Mouse (Mus musculus) cortical plate, adult 2 months (tissue): ENCODE measurements around the gene Strn. TPM values are rescaled to one million over a fixed set of nuclear protein-coding genes. Genes with fewer than 3 reads are reported as not detected.

Experiments used
- H3K27ac ChIP-seq: fragments of 200-500 bp; 2 replicates; pipeline ENCODE4 v1.5.1; 2012; ENCODE audit warnings: low read length, control low read depth, inconsistent platforms; ENCODE audit not compliant: insufficient read depth
- H3K4me1 ChIP-seq: fragments of 200-500 bp; 2 replicates; pipeline ENCODE4 v1.6.1; 2011; ENCODE audit warnings: low read length; ENCODE audit not compliant: control insufficient read depth, insufficient read depth
- H3K4me3 ChIP-seq: fragments of 200-500 bp; 2 replicates; pipeline ENCODE4 v1.5.1; 2011; ENCODE audit warnings: mild to moderate bottlenecking, low read length, control low read depth; ENCODE audit not compliant: insufficient read depth
- CTCF ChIP-seq: fragments of 200-500 bp; IDR thresholded peaks from 2 replicates; pipeline ENCODE4 v1.5.1; 2011; ENCODE audit warnings: mild to moderate bottlenecking, control low read depth, low read length; ENCODE audit not compliant: insufficient read depth; ENCODE audit errors: extremely low read depth
- POLR2A ChIP-seq: fragments of 200-500 bp; IDR thresholded peaks from 2 replicates; pipeline ENCODE4 v1.6.1; 2011; ENCODE audit warnings: mild to moderate bottlenecking, low read length, control low read depth; ENCODE audit not compliant: insufficient read depth; ENCODE audit errors: extremely low read depth
- polyA plus RNA-seq: library from polyadenylated mRNA; depleted of rRNA; stranded (reverse); fragments of >200 nt; gene quantifications from 2 replicates; pipeline ENCODE4 v1.2.3, GENCODE M21; 2012; rRNA removed

Strn gene
- polyA plus RNA-seq, 1 experiment = 29.5 TPM

GRCm38 (mm10) chr17:78604431-78604830 lies 132.6 kb downstream of the Strn start:
- no peak for TF ChIP-seq POLR2A
- TF ChIP-seq CTCF = peak; percentile 58
- peaks cover 2% of the 10 kb centered on the region; the same call in 1 of the 2 replicates for H3K4me1 ChIP-seq
- no peak overlapping the region for H3K4me3 ChIP-seq
- H3K27ac ChIP-seq = no peak overlapping the region

- Histone ChIP-seq H3K27ac (no peak overlapping the region), H3K4me1 (peaks cover 2% of the 10 kb centered on the region; the same call in 1 of the 2 replicates), H3K4me3 (no peak overlapping the region)
- TF ChIP-seq CTCF (peak; percentile 80), POLR2A (no peak)
Measured at GRCm38 (mm10) chr17:78603872-78604271, 133.1 kb downstream of the Strn start.

- TF ChIP-seq CTCF = no peak
- TF ChIP-seq POLR2A = no peak
- H3K4me3 ChIP-seq = no peak overlapping the region
- H3K4me1 ChIP-seq = peaks cover 2% of the 10 kb centered on the region; the same call in 1 of the 2 replicates
- H3K27ac ChIP-seq = no peak overlapping the region
Measured at GRCm38 (mm10) chr17:78602316-78602715, 134.7 kb downstream of the Strn start.

- Histone ChIP-seq H3K4me1 (peaks cover 2% of the 10 kb centered on the region; the same call in 1 of the 2 replicates), H3K27ac (peak overlapping the region; percentile 7; the same call in 1 of the 2 replicates)
- no peak for TF ChIP-seq CTCF
- no peak for TF ChIP-seq POLR2A
Measured at GRCm38 (mm10) chr17:78601601-78602000, 135.4 kb downstream of the Strn start.

GRCm38 (mm10) chr17:78601042-78601441 lies 136.0 kb downstream of the Strn start:
- Histone ChIP-seq H3K4me1 (peaks cover 2% of the 10 kb centered on the region; the same call in 1 of the 2 replicates), H3K27ac (0 out of 2 replicates have a peak overlapping the region, but pooled peaks have one; percentile 7), H3K4me3 (no peak overlapping the region)
- TF ChIP-seq CTCF = no peak
- no peak for TF ChIP-seq POLR2A

More at GRCm38 (mm10) chr17:78601601-78602000, 135.4 kb downstream of the Strn start:
- H3K4me3 ChIP-seq = no peak overlapping the region

Other genes starting within 250 kb of the Strn start
- gene Vit, start 229.1 kb downstream of the Strn start, polyA plus RNA-seq = 1.5 and 2.0 TPM in 2 replicates
- 28.1 and 30.5 TPM in 2 replicates for gene Heatr5b, start 98.2 kb upstream of the Strn start, polyA plus RNA-seq
- 26.6 and 27.1 TPM in 2 replicates for gene Gpatch11, start 98.4 kb upstream of the Strn start, polyA plus RNA-seq
- 2.4 and 2.9 TPM in 2 replicates for gene Eif2ak2, start 145.4 kb upstream of the Strn start, polyA plus RNA-seq
- gene Sult6b1, start 169.8 kb upstream of the Strn start, polyA plus RNA-seq = 0.19 TPM in 1 of 2 replicates, not detected in the other
- gene Cebpzos, start 179.3 kb upstream of the Strn start, polyA plus RNA-seq = 41.0 and 41.7 TPM in 2 replicates
- gene Cebpz, start 199.9 kb upstream of the Strn start, polyA plus RNA-seq = 20.8 and 22.2 TPM in 2 replicates
- gene Ndufaf7, start 199.9 kb upstream of the Strn start, polyA plus RNA-seq = 50.6 and 58.1 TPM in 2 replicates